ENCODE assay signal across 19 mouse cellular contexts in the genomic region with DNA sequence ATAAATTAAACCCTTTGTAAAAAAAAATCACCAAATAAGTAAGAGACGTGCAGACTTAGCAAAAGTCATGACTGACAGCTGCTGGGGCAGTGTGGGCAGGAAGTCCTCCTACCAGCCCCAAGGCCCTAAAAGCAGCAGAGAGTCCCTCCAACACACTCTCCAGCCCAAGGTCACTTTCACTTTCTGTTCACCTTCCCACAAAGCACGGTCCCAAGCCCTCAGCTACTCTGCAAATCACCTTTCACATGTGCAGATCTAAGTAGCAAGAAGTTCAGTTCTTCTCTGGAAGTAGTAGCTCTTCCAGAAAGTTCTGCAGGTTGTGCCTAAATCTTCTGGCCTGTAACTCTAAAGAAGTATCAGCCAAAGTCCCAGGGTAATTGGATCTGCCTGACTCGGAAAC.
DNase-seq lines count a peak whose midpoint lies in the region; ATAC-seq and TF ChIP-seq lines count a peak whose summit lies in the region.
"Had no signal": no experiment of that assay in that cellular context is flagged by ENCODE, and none has a peak within 500 bp of the region (broad histone marks: within the 10 kb centered on the region; RNA-seq: fewer than 3 reads in every experiment).

No protein-coding gene starts in this region.

- H3K36me3 ChIP-seq in lung, postnatal 0 days (ENCODE audit: insufficient read depth, low read length): no peaks in the 10 kb centered on the region
- no peaks in the 10 kb centered on the region for H3K36me3 ChIP-seq in forebrain, postnatal 0 days (ENCODE audit: insufficient read depth)
- H3K36me3 ChIP-seq: embryonic facial prominence, embryonic 10.5 days; forebrain, embryonic 15.5 days; heart, embryonic 15.5 days; liver, embryonic 15.5 days; midbrain, embryonic 13.5 days had no signal

- no peaks in the 10 kb centered on the region for H3K27me3 ChIP-seq in lung, postnatal 0 days (replicated peaks; ENCODE audit: insufficient read depth, low read length)
- H3K27me3 ChIP-seq in forebrain, postnatal 0 days (ENCODE audit: insufficient read depth, low read length): no peaks in the 10 kb centered on the region
- H3K27me3 ChIP-seq: forebrain, embryonic 15.5 days; heart, embryonic 15.5 days; liver, embryonic 15.5 days; midbrain, embryonic 13.5 days had no signal

- H3K4me1 ChIP-seq in lung, postnatal 0 days (ENCODE audit: insufficient read depth, low read depth, low read length): no peaks in the 10 kb centered on the region
- no peaks in the 10 kb centered on the region; the same call in 1 of the 2 replicates for H3K4me1 ChIP-seq in bone marrow, adult 2 months (ENCODE audit: control insufficient read depth, insufficient read depth, low read length)
- no peaks in the 10 kb centered on the region for H3K4me1 ChIP-seq in forebrain, postnatal 0 days (ENCODE audit: insufficient read depth)
- H3K4me1 ChIP-seq: embryonic facial prominence, embryonic 10.5 days; forebrain, embryonic 15.5 days; liver, embryonic 15.5 days; midbrain, embryonic 13.5 days had no signal

- H3K4me2 ChIP-seq in lung, postnatal 0 days (replicated peaks; ENCODE audit: low read depth, low read length): 0 out of 2 replicates have a peak overlapping the region, but pooled peaks have one; percentile 27
- H3K4me2 ChIP-seq in forebrain, postnatal 0 days (ENCODE audit: low read depth): no peak overlapping the region
- H3K4me2 ChIP-seq: forebrain, embryonic 15.5 days; heart, embryonic 15.5 days; hindbrain, embryonic 14.5 days; liver, embryonic 15.5 days; midbrain, embryonic 13.5 days had no signal

- no peak overlapping the region for H3K9ac ChIP-seq in lung, postnatal 0 days (replicated peaks; ENCODE audit: low read depth)
- H3K9ac ChIP-seq in forebrain, postnatal 0 days: no peak overlapping the region
- H3K9ac ChIP-seq: forebrain, embryonic 15.5 days; heart, embryonic 15.5 days; hindbrain, embryonic 14.5 days; liver, embryonic 15.5 days; midbrain, embryonic 13.5 days had no signal

- ATAC-seq in lung, postnatal 0 days: no peak
- ATAC-seq in megakaryocyte progenitor cell, adult 5-6 weeks (replicated peaks; ENCODE audit: poor library complexity): peak; percentile 64
- no peak for ATAC-seq in forebrain, postnatal 0 days
- ATAC-seq: forebrain, embryonic 15.5 days; midbrain, embryonic 13.5 days had no signal

- no peak overlapping the region for H3K4me3 ChIP-seq in lung, postnatal 0 days (ENCODE audit: low read depth, low read length)
- H3K4me3 ChIP-seq in bone marrow, adult 2 months (replicated peaks; ENCODE audit: control insufficient read depth, low read depth, low read length): peak overlapping the region; percentile 12
- H3K4me3 ChIP-seq in forebrain, postnatal 0 days (ENCODE audit: low read depth, low read length): no peak overlapping the region
- H3K4me3 ChIP-seq: embryonic facial prominence, embryonic 10.5 days; forebrain, embryonic 15.5 days; heart, embryonic 15.5 days; layer of hippocampus, adult 2 months; liver, embryonic 15.5 days; midbrain, embryonic 13.5 days had no signal

- no peak for TF ChIP-seq POLR2A in bone marrow, adult 2 months (IDR thresholded peaks at IDR 0.05; ENCODE audit: borderline replicate concordance, control insufficient read depth, low read depth, low read length)

- no peak for DNase-seq in lung, postnatal 0 days (ENCODE audit: low spot score)
- DNase-seq in lung, postnatal 4 days: no peak
- peak; percentile 18 for DNase-seq in CD4-positive, CD25-positive, alpha-beta regulatory T cell, adult 2 months (ENCODE audit: low read depth, low spot score)
- DNase-seq in left cerebral cortex, postnatal 25 days (ENCODE audit: low spot score in 2 of 2): no peak
- DNase-seq in forebrain, postnatal 0 days: no peak
- no peak for DNase-seq in adrenal gland, postnatal 4 days (ENCODE audit: low spot score in 2 of 2)
- DNase-seq: cerebellum, postnatal 10 days; kidney, adult 11 months; kidney, postnatal 10 days; right cerebral cortex, adult 18-20 months had no signal

- no peak for TF ChIP-seq EP300 in lung, postnatal 0 days (IDR thresholded peaks at IDR 0.05)

- intact Hi-C loops in left cerebral cortex, postnatal 25 days (cut with DNase I): no loop called here

- 47% methylated on average over 3 of the region's 3 CpGs for WGBS in lung, postnatal 0 days
- 13% methylated on average over 3 of the region's 3 CpGs for WGBS in bone marrow, adult 2 months
- 81% methylated on average over 3 of the region's 3 CpGs for WGBS in forebrain, postnatal 0 days

- TF ChIP-seq CTCF in lung, postnatal 0 days (IDR thresholded peaks at IDR 0.05): no peak
- TF ChIP-seq CTCF in bone marrow, adult 2 months (IDR thresholded peaks at IDR 0.05; ENCODE audit: control insufficient read depth, insufficient read depth, low read length): no peak
- TF ChIP-seq CTCF in forebrain, postnatal 0 days (IDR thresholded peaks at IDR 0.05; ENCODE audit: low read depth): no peak

- H3K27ac ChIP-seq in lung, postnatal 0 days (ENCODE audit: low read length): no peak overlapping the region
- no peak overlapping the region for H3K27ac ChIP-seq in bone marrow, adult 2 months (ENCODE audit: control insufficient read depth, insufficient read depth, low read depth, low read length, poor library complexity)
- H3K27ac ChIP-seq in forebrain, postnatal 0 days (ENCODE audit: low read depth, low read length): no peak overlapping the region
- H3K27ac ChIP-seq: embryonic facial prominence, embryonic 10.5 days; forebrain, embryonic 15.5 days; heart, embryonic 15.5 days; hindbrain, embryonic 14.5 days; layer of hippocampus, adult 2 months; liver, embryonic 15.5 days; midbrain, embryonic 13.5 days had no signal

- H3K9me3 ChIP-seq in lung, postnatal 0 days (ENCODE audit: low read length): no peaks in the 10 kb centered on the region
- no peaks in the 10 kb centered on the region for H3K9me3 ChIP-seq in forebrain, postnatal 0 days (ENCODE audit: low read length)
- H3K9me3 ChIP-seq: embryonic facial prominence, embryonic 10.5 days; forebrain, embryonic 15.5 days; heart, embryonic 15.5 days; liver, embryonic 15.5 days; midbrain, embryonic 13.5 days had no signal
